Mouse (Mus musculus) T-helper 1 cell (primary cell): ENCODE measurements around the gene 1700021F07Rik.

ENCODE experiments used
- in situ Hi-C: fragments of 300-600 bp; cut with MboI, MseI; formaldehyde crosslinking; loops from one replicate; pipeline ENCODE4 v1.15.1; 2025; ENCODE audit warnings: high pct_unique_total_duplicates

The 1700021F07Rik gene

GRCm38 (mm10) chr2:173561851-173562442 lies 39.6 kb downstream of the 1700021F07Rik start:
- in situ Hi-C loops, result loop anchor here (5.0 kb wide), 1 partner anchor 455 kb away; no protein-coding TSS in a partner anchor

- in situ Hi-C loops, result loop anchor here (5.0 kb wide), 1 partner anchor 456 kb away; no protein-coding TSS in a partner anchor
Observed at GRCm38 (mm10) chr2:173563336-173563735, 41.0 kb downstream of the 1700021F07Rik start.

GRCm38 (mm10) chr2:173564179-173564578 lies 41.8 kb downstream of the 1700021F07Rik start:
- in situ Hi-C loops, result loop anchor here (5.0 kb wide), 1 partner anchor 457 kb away; no protein-coding TSS in a partner anchor
